Mouse (Mus musculus) midbrain, embryonic 13.5 days (tissue): ENCODE measurements around the gene Pmepa1. TPM values are rescaled to one million over a fixed set of nuclear protein-coding genes. Genes with fewer than 3 reads are reported as not detected.

Experiments
- ATAC-seq: fragments of 200-750 bp; cut with Nextera tagmentation; 2 replicates; pipeline ENCODE4 v1.8.0; 2017; ENCODE audit warnings: mild to moderate bottlenecking, moderate TSS enrichment, moderate library complexity
- H3K27ac ChIP-seq: fragments of 300-500 bp; sonication (generic); 2 replicates; pipeline ENCODE4 v1.5.1; 2015; ENCODE audit warnings: inconsistent platforms, mild to moderate bottlenecking, moderate library complexity
- H3K27me3 ChIP-seq: fragments of 300-500 bp; sonication (generic); 2 replicates; pipeline ENCODE4 v1.6.1; 2015; ENCODE audit warnings: mild to moderate bottlenecking, inconsistent platforms
- H3K36me3 ChIP-seq: fragments of 300-500 bp; sonication (generic); 2 replicates; pipeline ENCODE4 v1.6.1; 2015; ENCODE audit warnings: mild to moderate bottlenecking, inconsistent platforms
- H3K4me1 ChIP-seq: fragments of 300-500 bp; sonication (generic); replicated peaks from 2 replicates; pipeline ENCODE4 v1.6.1; 2015; ENCODE audit warnings: inconsistent platforms
- H3K4me2 ChIP-seq: fragments of 300-500 bp; sonication (generic); replicated peaks from 2 replicates; pipeline ENCODE4 v1.6.1; 2015; ENCODE audit warnings: moderate library complexity, mild to moderate bottlenecking, inconsistent platforms
- H3K4me3 ChIP-seq: fragments of 300-500 bp; sonication (generic); replicated peaks from 2 replicates; pipeline ENCODE4 v1.5.1; 2015; ENCODE audit warnings: mild to moderate bottlenecking, inconsistent platforms
- H3K9ac ChIP-seq: fragments of 300-500 bp; sonication (generic); replicated peaks from 2 replicates; pipeline ENCODE4 v1.6.1; 2015; ENCODE audit warnings: mild to moderate bottlenecking, inconsistent platforms
- H3K9me3 ChIP-seq: fragments of 300-500 bp; sonication (generic); 2 replicates; pipeline ENCODE4 v1.6.1; 2016; ENCODE audit warnings: mild to moderate bottlenecking, inconsistent platforms
- WGBS: fragments of 180-500 bp; shearing (Covaris S2); methylation state at CpG from one replicate; pipeline ENCODE4 v1.1.7; 2015; 5-methylcytosine and 5-hydroxymethylcytosine counted together
- polyA plus RNA-seq: library from polyadenylated mRNA; unstranded; fragments of >200 nt; fragmentation: Nextera tagmentation; extraction: Ambion mirVana; gene quantifications from 2 replicates; pipeline ENCODE4 v1.2.1, GENCODE M21; 2015

The Pmepa1 gene
- polyA plus RNA-seq, 1 experiment from 2014 or later: 4.7 TPM

DNA sequence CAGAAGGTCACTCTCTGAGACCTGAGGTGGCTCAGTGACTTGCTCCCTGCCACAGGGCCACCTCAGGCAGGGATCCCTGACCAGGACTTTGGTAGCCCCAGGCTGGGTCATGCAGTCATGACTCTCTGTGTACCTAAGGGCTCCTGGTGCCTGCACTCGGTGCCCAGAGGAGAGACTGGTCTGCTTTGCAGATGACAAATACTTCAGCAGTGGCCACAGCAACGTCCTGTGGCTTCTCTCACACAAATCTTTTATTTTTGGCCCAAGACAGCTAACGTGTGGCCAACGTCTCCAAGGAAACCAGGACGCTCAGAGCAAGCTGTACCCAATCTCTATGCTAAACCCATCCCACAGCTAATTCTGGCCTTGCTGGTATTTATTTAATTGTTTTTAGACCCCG lies 16.7 kb upstream of the Pmepa1 start:
- no peaks in the 10 kb centered on the region for H3K9me3 ChIP-seq
- no peaks in the 10 kb centered on the region for H3K4me1 ChIP-seq
- H3K4me2 ChIP-seq: no peak overlapping the region
- H3K27me3 ChIP-seq: no peaks in the 10 kb centered on the region
- H3K4me3 ChIP-seq: no peak overlapping the region
- no peak overlapping the region for H3K9ac ChIP-seq
- no peak overlapping the region for H3K27ac ChIP-seq
- no peak for ATAC-seq
- H3K36me3 ChIP-seq: no peaks in the 10 kb centered on the region
- 63% methylated on average over 6 of the region's 6 CpGs for WGBS

DNA sequence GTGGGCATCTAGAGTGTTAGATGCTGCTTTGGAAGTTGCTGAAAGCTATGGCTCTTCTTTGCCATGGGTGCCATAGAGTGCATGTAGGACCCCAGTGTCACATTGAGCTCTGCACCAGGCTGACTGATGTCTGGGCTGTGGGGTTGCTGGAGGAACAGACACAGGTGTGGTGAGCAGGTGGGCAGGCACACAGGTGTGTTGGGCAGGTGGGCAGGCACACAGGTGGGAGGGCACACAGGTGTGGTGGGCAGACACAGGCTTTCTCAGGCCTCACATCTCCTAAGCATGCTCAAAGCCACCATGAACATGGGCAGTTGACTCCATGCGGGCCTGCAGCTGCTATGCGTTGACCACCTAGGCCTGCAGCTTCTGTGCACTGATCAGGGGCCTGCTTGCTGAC lies 16.2 kb upstream of the Pmepa1 start:
- Histone ChIP-seq H3K9me3 (no peaks in the 10 kb centered on the region), H3K27me3 (no peaks in the 10 kb centered on the region), H3K27ac (no peak overlapping the region), H3K9ac (no peak overlapping the region), H3K36me3 (no peaks in the 10 kb centered on the region), H3K4me2 (no peak overlapping the region), H3K4me1 (no peaks in the 10 kb centered on the region), H3K4me3 (no peak overlapping the region)
- WGBS: 98% methylated on average over 2 of the region's 2 CpGs
- ATAC-seq: no peak

DNA sequence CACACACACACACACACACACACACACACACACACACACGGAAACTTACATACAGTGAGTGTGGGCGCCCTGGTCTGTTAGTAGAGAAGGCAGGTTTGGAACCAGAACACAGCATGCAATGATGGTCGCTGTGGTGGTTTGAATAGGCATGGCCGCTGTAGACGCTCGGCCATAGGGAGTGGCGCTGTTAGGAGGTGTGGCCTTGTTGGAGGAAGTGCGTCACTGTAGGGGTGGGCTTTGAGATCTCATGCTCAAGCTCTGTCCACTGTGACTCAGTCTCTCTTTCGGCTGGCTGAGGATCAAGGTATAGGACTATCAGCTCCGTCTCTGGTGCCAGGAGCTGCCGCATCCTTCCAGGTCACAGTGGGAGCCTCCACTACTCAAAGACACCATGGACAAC lies 14.6 kb upstream of the Pmepa1 start:
- H3K4me2 ChIP-seq: no peak overlapping the region
- H3K36me3 ChIP-seq: no peaks in the 10 kb centered on the region
- no peak overlapping the region for H3K4me3 ChIP-seq
- H3K9me3 ChIP-seq: no peaks in the 10 kb centered on the region
- no peak overlapping the region for H3K9ac ChIP-seq
- H3K27ac ChIP-seq: no peak overlapping the region
- WGBS: 94% methylated on average over 11 of the region's 11 CpGs
- H3K4me1 ChIP-seq: no peaks in the 10 kb centered on the region
- no peak for ATAC-seq
- H3K27me3 ChIP-seq: no peaks in the 10 kb centered on the region

GRCm38 (mm10) chr2:173289928-173290327 lies 13.6 kb upstream of the Pmepa1 start:
- H3K4me1 ChIP-seq: no peaks in the 10 kb centered on the region
- H3K27ac ChIP-seq: no peak overlapping the region
- H3K4me2 ChIP-seq: no peak overlapping the region
- no peaks in the 10 kb centered on the region for H3K36me3 ChIP-seq
- H3K9ac ChIP-seq: no peak overlapping the region
- ATAC-seq: no peak
- no peaks in the 10 kb centered on the region for H3K27me3 ChIP-seq
- no peaks in the 10 kb centered on the region for H3K9me3 ChIP-seq
- WGBS: 83% methylated on average over 3 of the region's 3 CpGs
- no peak overlapping the region for H3K4me3 ChIP-seq

- no peak overlapping the region for H3K27ac ChIP-seq
- H3K4me2 ChIP-seq: no peak overlapping the region
- H3K9ac ChIP-seq: no peak overlapping the region
- no peaks in the 10 kb centered on the region for H3K36me3 ChIP-seq
- no peak overlapping the region for H3K4me3 ChIP-seq
- H3K9me3 ChIP-seq: no peaks in the 10 kb centered on the region
- 85% methylated on average over 12 of the region's 12 CpGs for WGBS
- H3K4me1 ChIP-seq: 0 out of 2 replicates have a peak, but pooled peaks cover 5% of the 10 kb centered on the region
- no peak for ATAC-seq
- H3K27me3 ChIP-seq: no peaks in the 10 kb centered on the region
Measured at GRCm38 (mm10) chr2:173285816-173286538, 9.6 kb upstream of the Pmepa1 start.

GRCm38 (mm10) chr2:173284771-173285170 lies 8.4 kb upstream of the Pmepa1 start:
- no peaks in the 10 kb centered on the region for H3K9me3 ChIP-seq
- WGBS: 87% methylated on average over 6 of the region's 6 CpGs
- H3K4me1 ChIP-seq: 0 out of 2 replicates have a peak, but pooled peaks cover 5% of the 10 kb centered on the region
- no peak for ATAC-seq
- no peak overlapping the region for H3K4me2 ChIP-seq
- H3K36me3 ChIP-seq: no peaks in the 10 kb centered on the region
- H3K27ac ChIP-seq: no peak overlapping the region
- H3K27me3 ChIP-seq: no peaks in the 10 kb centered on the region
- H3K9ac ChIP-seq: no peak overlapping the region
- no peak overlapping the region for H3K4me3 ChIP-seq

- H3K9ac ChIP-seq: no peak overlapping the region
- no peaks in the 10 kb centered on the region for H3K9me3 ChIP-seq
- H3K27me3 ChIP-seq: 0 out of 2 replicates have a peak, but pooled peaks cover 3% of the 10 kb centered on the region
- H3K36me3 ChIP-seq: no peaks in the 10 kb centered on the region
- 90% methylated on average over 8 of the region's 8 CpGs for WGBS
- ATAC-seq: no peak
- H3K27ac ChIP-seq: no peak overlapping the region
- H3K4me2 ChIP-seq: no peak overlapping the region
- peaks cover 7% of the 10 kb centered on the region for H3K4me1 ChIP-seq
- H3K4me3 ChIP-seq: no peak overlapping the region
Measured at GRCm38 (mm10) chr2:173282191-173282590, 5.9 kb upstream of the Pmepa1 start.

DNA sequence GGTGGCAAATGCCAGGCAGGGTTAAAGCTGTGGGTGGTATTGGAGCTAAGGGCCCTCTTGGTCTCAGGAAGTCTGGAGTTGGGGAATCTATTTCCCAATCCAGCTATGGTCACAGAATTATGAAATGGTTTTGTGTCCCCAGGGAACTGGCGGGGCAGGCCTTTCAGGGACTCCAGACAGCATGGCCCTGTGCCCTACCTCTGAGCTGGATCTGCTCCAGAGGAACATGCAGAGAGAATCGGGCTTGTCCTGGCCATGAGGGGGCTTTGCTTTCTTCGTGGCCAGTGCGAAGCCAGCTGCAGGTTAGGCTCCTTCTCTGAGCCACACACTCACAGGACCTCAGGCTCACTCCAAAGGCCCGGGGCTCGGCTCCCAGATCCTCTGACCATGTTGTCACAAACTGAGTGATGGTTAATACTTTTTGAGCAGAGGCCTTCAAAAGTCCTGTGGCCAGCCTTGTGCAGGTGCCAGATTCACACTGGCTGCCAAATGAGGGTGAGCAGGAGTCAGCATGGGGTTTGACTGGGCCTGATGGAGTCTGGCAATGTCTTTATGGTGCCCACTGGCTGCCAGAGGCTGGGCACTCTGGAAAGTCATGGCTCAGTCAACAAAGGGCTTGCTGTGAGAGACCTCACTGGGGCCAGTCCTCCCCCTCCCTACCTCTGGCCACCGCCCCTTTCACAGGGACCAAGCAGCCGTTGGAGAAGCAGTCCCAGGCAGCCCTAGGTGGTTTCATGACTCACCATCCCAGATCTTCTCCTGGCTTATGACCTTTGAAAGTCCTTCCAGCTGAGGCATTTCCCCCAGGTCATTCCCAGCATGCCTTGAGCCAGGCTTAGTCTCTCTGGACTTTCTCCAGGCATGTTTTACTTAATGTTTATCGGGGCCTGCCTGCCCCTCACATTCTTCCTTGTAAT lies 4.9 kb upstream of the Pmepa1 start:
- no peak overlapping the region for H3K27ac ChIP-seq
- no peak overlapping the region for H3K4me3 ChIP-seq
- ATAC-seq: no peak
- H3K9me3 ChIP-seq: no peaks in the 10 kb centered on the region
- 0 out of 2 replicates have a peak, but pooled peaks cover 3% of the 10 kb centered on the region for H3K27me3 ChIP-seq
- H3K4me2 ChIP-seq: no peak overlapping the region
- 74% methylated on average over 9 of the region's 9 CpGs for WGBS
- H3K9ac ChIP-seq: no peak overlapping the region
- H3K36me3 ChIP-seq: no peaks in the 10 kb centered on the region
- peaks cover 13% of the 10 kb centered on the region for H3K4me1 ChIP-seq

DNA sequence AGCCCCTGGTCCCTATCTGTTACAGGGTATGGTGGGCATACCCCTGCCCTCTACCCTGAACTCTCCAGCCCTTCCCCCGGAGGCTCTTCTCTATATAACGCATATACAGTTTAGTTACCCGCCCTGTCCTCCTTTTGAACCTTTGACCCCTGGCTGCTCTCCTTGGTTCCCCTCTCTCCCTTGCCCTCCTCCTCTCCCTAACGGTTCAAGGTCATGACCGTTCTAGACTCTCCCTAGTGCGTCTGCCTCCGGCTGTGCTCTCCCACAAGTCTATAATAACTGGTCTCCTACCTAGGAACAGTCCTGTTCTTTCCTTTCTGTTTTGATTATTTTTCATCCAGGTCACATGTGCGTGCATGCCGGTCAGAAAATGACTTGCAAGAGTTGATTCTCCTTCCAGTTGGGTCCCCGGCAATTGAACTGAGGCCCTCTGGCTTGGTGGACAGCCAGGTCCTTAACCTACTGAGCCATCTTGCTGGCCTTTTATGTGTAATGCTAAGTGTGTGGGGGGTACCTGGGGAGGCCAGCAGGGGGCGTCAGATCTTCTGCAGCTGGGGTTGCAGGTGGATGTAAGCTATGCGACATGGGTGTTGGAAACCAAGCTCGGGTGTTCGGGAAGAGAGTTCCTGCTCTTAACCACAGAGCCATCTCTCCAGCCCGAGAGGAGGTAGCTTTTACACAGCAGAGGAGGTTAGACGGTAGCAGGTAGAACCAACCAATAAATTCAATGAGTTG lies 2.7 kb upstream of the Pmepa1 start:
- Histone ChIP-seq H3K27me3 (0 out of 2 replicates have a peak, but pooled peaks cover 3% of the 10 kb centered on the region), H3K9ac (no peak overlapping the region), H3K36me3 (no peaks in the 10 kb centered on the region), H3K4me2 (no peak overlapping the region), H3K4me3 (no peak overlapping the region), H3K27ac (no peak overlapping the region), H3K4me1 (peaks cover 23% of the 10 kb centered on the region), H3K9me3 (no peaks in the 10 kb centered on the region)
- WGBS: 80% methylated on average over 16 of the region's 16 CpGs
- ATAC-seq: no peak

- 5% methylated on average over 12 of the region's 12 CpGs for WGBS
- Histone ChIP-seq H3K36me3 (no peaks in the 10 kb centered on the region), H3K27me3 (0 out of 2 replicates have a peak, but pooled peaks cover 3% of the 10 kb centered on the region), H3K4me3 (peak overlapping the region; percentile 97), H3K27ac (peak overlapping the region; percentile 91; the same call in 1 of the 2 replicates), H3K9ac (peak overlapping the region; percentile 99), H3K4me1 (peaks cover 45% of the 10 kb centered on the region), H3K9me3 (no peaks in the 10 kb centered on the region), H3K4me2 (peak overlapping the region; percentile 76)
- peak; percentile 47 for ATAC-seq
Measured at GRCm38 (mm10) chr2:173276859-173277258, 526 bp upstream of the Pmepa1 start.

- H3K27me3 ChIP-seq: 0 out of 2 replicates have a peak, but pooled peaks cover 3% of the 10 kb centered on the region
- H3K27ac ChIP-seq: peak overlapping the region; percentile 91
- ATAC-seq: peak; percentile 24
- H3K4me3 ChIP-seq: peak overlapping the region; percentile 97
- H3K36me3 ChIP-seq: no peaks in the 10 kb centered on the region
- peak overlapping the region; percentile 99 for H3K9ac ChIP-seq
- WGBS: under 1% methylated on average over 82 of the region's 93 CpGs
- peak overlapping the region; percentile 76 for H3K4me2 ChIP-seq
- H3K9me3 ChIP-seq: no peaks in the 10 kb centered on the region
- H3K4me1 ChIP-seq: peaks cover 55% of the 10 kb centered on the region
Measured at GRCm38 (mm10) chr2:173275343-173276201, 761 bp downstream of the Pmepa1 start.
